Mouse (Mus musculus) embryo, embryonic 9.5 days (tissue): ENCODE results near the gene Cpsf6.

Experiments
- DNase-seq: peaks from one replicate; pipeline ENCODE4 v3.0.0-alpha.2; 2017; ENCODE audit errors: extremely low spot score

Cpsf6 gene

GRCm38 (mm10) chr10:117385431-117385830 is 5.6 kb upstream of the Cpsf6 start:
- DNase-seq = no peak

GRCm38 (mm10) chr10:117385086-117385430 is 5.2 kb upstream of the Cpsf6 start:
- no peak for DNase-seq

GRCm38 (mm10) chr10:117384386-117385085 is 4.7 kb upstream of the Cpsf6 start:
- no peak for DNase-seq

- no peak for DNase-seq
Observed at GRCm38 (mm10) chr10:117383941-117384340, 4.1 kb upstream of the Cpsf6 start.

GRCm38 (mm10) chr10:117382996-117383550 is 3.3 kb upstream of the Cpsf6 start:
- no peak for DNase-seq

GRCm38 (mm10) chr10:117382146-117382545 is 2.3 kb upstream of the Cpsf6 start:
- no peak for DNase-seq

GRCm38 (mm10) chr10:117380721-117381570 is 1.1 kb upstream of the Cpsf6 start:
- DNase-seq = no peak

GRCm38 (mm10) chr10:117379441-117379840 is 374 bp downstream of the Cpsf6 start:
- no peak for DNase-seq

- DNase-seq = no peak
Observed at GRCm38 (mm10) chr10:117378642-117379041, 1.2 kb downstream of the Cpsf6 start.

- DNase-seq = no peak
Observed at GRCm38 (mm10) chr10:117378291-117378555, 1.6 kb downstream of the Cpsf6 start.

GRCm38 (mm10) chr10:117377431-117378290 is 2.2 kb downstream of the Cpsf6 start:
- peak; percentile 33 for DNase-seq

GRCm38 (mm10) chr10:117376580-117377189 is 3.1 kb downstream of the Cpsf6 start:
- DNase-seq = peak; percentile 97

- peak; percentile 63 for DNase-seq
Observed at GRCm38 (mm10) chr10:117375841-117376579, 3.8 kb downstream of the Cpsf6 start.

GRCm38 (mm10) chr10:117375163-117375562 is 4.7 kb downstream of the Cpsf6 start:
- no peak for DNase-seq

- DNase-seq = peak; percentile 50
Observed at GRCm38 (mm10) chr10:117363106-117363505, 16.7 kb downstream of the Cpsf6 start.

GRCm38 (mm10) chr10:117358891-117359290 is 20.9 kb downstream of the Cpsf6 start:
- DNase-seq = no peak

GRCm38 (mm10) chr10:117343000-117343399 is 36.8 kb downstream of the Cpsf6 start:
- DNase-seq = no peak

GRCm38 (mm10) chr10:117342406-117342805 is 37.4 kb downstream of the Cpsf6 start:
- no peak for DNase-seq

- DNase-seq = no peak
Observed at GRCm38 (mm10) chr10:117341029-117341428, 38.8 kb downstream of the Cpsf6 start.

- DNase-seq = no peak
Observed at GRCm38 (mm10) chr10:117339241-117339640, 40.6 kb downstream of the Cpsf6 start.

- DNase-seq = no peak
Observed at GRCm38 (mm10) chr10:117337946-117338345, 41.9 kb downstream of the Cpsf6 start.
